Mouse (Mus musculus) testis, adult 2 months (tissue): ENCODE data around the gene Smco3. TPM values are rescaled to one million over a fixed set of nuclear protein-coding genes. Genes with fewer than 3 reads are reported as not detected.

Source experiments
- H3K27ac ChIP-seq: fragments of 200-500 bp; 2 replicates; pipeline ENCODE4 v1.5.1; 2012; ENCODE audit warnings: low read depth, low read length; ENCODE audit not compliant: control insufficient read depth, insufficient read depth
- H3K27me3 ChIP-seq: fragments of 200-500 bp; 2 replicates; pipeline ENCODE4 v1.6.1; 2012; ENCODE audit warnings: mild to moderate bottlenecking, low read length, moderate library complexity; ENCODE audit not compliant: control insufficient read depth, insufficient read depth
- H3K36me3 ChIP-seq: fragments of 200-500 bp; 2 replicates; pipeline ENCODE4 v1.6.1; 2012; ENCODE audit warnings: mild to moderate bottlenecking, low read length; ENCODE audit not compliant: control insufficient read depth, insufficient read depth
- H3K4me1 ChIP-seq: fragments of 200-500 bp; 2 replicates; pipeline ENCODE4 v1.6.1; 2012; ENCODE audit warnings: low read length; ENCODE audit not compliant: control insufficient read depth, insufficient read depth
- H3K4me3 ChIP-seq: fragments of 200-500 bp; 2 replicates; pipeline ENCODE4 v1.5.1; 2012; ENCODE audit warnings: low read depth, mild to moderate bottlenecking, low read length, moderate library complexity, mixed read lengths; ENCODE audit not compliant: control insufficient read depth
- CTCF ChIP-seq: fragments of 200-500 bp; IDR thresholded peaks from 2 replicates; pipeline ENCODE4 v1.5.1; 2012; ENCODE audit warnings: low read depth, mild to moderate bottlenecking, inconsistent platforms, low read length, moderate library complexity; ENCODE audit not compliant: control insufficient read depth, insufficient read depth, insufficient replicate concordance
- POLR2A ChIP-seq: fragments of 200-500 bp; IDR thresholded peaks from 2 replicates; pipeline ENCODE4 v1.6.1; 2012; ENCODE audit warnings: low read depth, mild to moderate bottlenecking, inconsistent platforms, low read length, moderate library complexity; ENCODE audit not compliant: control insufficient read depth
- polyA plus RNA-seq: library from polyadenylated mRNA; depleted of rRNA; stranded (reverse); fragments of >200 nt; gene quantifications from 2 replicates; pipeline ENCODE4 v1.2.3, GENCODE M21; 2012

Smco3 gene
- polyA plus RNA-seq, 1 experiment = 0.22 TPM

DNA sequence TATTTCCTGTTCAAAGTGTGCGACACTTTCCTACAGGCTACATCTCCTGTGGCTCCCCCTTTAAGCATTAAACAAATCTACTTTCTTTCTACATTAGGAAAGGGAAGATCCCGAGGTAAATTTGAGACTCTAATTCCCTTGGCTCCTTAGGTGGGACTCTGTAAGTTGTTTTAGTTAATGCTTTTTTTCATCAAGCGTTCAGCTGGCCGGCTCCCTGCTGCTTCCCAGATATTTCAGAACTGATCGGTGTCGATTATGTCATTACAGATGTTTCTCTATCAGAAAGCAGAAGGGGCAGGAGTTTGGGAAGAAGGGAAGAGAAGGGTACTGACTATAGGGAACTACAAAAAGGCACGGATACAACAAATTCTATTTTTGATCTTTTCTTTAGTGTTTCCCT lies 8.1 kb downstream of the Smco3 start:
- Histone ChIP-seq H3K36me3 (peaks cover 5% of the 10 kb centered on the region), H3K4me3 (peak overlapping the region; percentile 98), H3K4me1 (no peaks in the 10 kb centered on the region), H3K27me3 (no peaks in the 10 kb centered on the region), H3K27ac (peak overlapping the region; percentile 99)
- TF ChIP-seq CTCF (no peak), POLR2A (no peak)

DNA sequence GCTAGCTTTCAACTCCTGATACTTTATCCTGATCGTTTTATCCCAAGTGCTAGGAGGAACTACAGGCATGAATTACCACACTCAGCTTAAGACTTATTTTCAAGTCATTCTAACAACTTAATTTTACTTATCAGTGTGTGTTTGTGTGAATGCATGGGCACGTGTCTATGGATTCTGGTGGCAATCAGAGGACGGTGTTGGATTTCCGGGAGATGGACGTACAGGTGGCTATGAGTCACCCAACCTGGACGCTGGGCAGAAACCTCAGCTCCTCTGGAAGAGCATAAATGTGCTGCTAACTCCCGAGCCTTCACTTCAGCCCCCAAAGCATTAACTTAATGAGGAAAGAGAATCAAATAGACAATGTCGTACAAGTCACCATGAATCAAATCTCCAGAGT lies 10.3 kb downstream of the Smco3 start:
- H3K27ac ChIP-seq = no peak overlapping the region
- H3K36me3 ChIP-seq = peaks cover 10% of the 10 kb centered on the region
- no peaks in the 10 kb centered on the region; the same call in 1 of the 2 replicates for H3K4me1 ChIP-seq

DNA sequence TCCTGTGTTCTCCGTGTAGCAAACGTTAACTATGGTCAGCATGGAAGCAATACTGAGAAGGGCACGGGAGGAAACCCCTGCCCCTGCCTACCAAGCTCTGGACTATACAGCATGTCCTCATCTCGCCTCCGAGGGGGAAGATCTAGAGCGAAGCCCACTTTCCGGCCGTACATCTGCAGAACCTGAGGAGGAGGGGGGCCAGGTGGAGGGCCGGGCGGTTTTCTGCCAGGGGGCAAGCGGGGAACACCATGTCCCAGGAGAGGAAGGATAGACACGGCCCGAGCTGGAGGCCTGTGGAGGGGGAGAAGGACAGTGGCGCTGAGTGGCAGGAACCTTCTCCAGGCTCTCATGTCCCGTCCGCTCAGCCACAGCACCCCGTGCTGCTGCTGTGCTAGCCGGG lies 14.2 kb downstream of the Smco3 start:
- H3K27me3 ChIP-seq = no peaks in the 10 kb centered on the region
- no peak overlapping the region for H3K27ac ChIP-seq
- TF ChIP-seq CTCF = no peak
- TF ChIP-seq POLR2A = no peak
- no peak overlapping the region for H3K4me3 ChIP-seq
- H3K36me3 ChIP-seq = peaks cover 11% of the 10 kb centered on the region
- no peaks in the 10 kb centered on the region; the same call in 1 of the 2 replicates for H3K4me1 ChIP-seq

More for the DNA sequence above, 10.3 kb downstream of the Smco3 start:
- TF ChIP-seq POLR2A (no peak), CTCF (no peak)
- no peaks in the 10 kb centered on the region for H3K27me3 ChIP-seq
- H3K4me3 ChIP-seq = peak overlapping the region; percentile 73

GRCm38 (mm10) chr6:136820381-136820780 lies 14.9 kb downstream of the Smco3 start:
- H3K27ac ChIP-seq = no peak overlapping the region
- H3K36me3 ChIP-seq = peaks cover 11% of the 10 kb centered on the region
- TF ChIP-seq POLR2A = no peak
- no peak for TF ChIP-seq CTCF
- H3K4me1 ChIP-seq = no peaks in the 10 kb centered on the region; the same call in 1 of the 2 replicates
- H3K27me3 ChIP-seq = no peaks in the 10 kb centered on the region
- H3K4me3 ChIP-seq = no peak overlapping the region

- Histone ChIP-seq H3K27me3 (no peaks in the 10 kb centered on the region), H3K27ac (no peak overlapping the region), H3K4me3 (no peak overlapping the region), H3K4me1 (no peaks in the 10 kb centered on the region; the same call in 1 of the 2 replicates), H3K36me3 (peaks cover 6% of the 10 kb centered on the region)
- TF ChIP-seq CTCF (no peak), POLR2A (no peak)
These were observed 17.7 kb downstream of the Smco3 start for GRCm38 (mm10) chr6:136817549-136817948.

- Histone ChIP-seq H3K4me1 (no peaks in the 10 kb centered on the region; the same call in 1 of the 2 replicates), H3K27ac (no peak overlapping the region), H3K27me3 (no peaks in the 10 kb centered on the region), H3K4me3 (peak overlapping the region; percentile 10), H3K36me3 (peaks cover 6% of the 10 kb centered on the region)
- TF ChIP-seq POLR2A (no peak), CTCF (no peak)
These were observed 18.4 kb downstream of the Smco3 start for GRCm38 (mm10) chr6:136816826-136817225.

- H3K27ac ChIP-seq = no peak overlapping the region; the same call in 1 of the 2 replicates
- no peak for TF ChIP-seq POLR2A
- no peak for TF ChIP-seq CTCF
- no peak overlapping the region for H3K4me3 ChIP-seq
- peaks cover 4% of the 10 kb centered on the region for H3K36me3 ChIP-seq
- no peaks in the 10 kb centered on the region; the same call in 1 of the 2 replicates for H3K4me1 ChIP-seq
- no peaks in the 10 kb centered on the region for H3K27me3 ChIP-seq
These were observed 19.9 kb downstream of the Smco3 start for GRCm38 (mm10) chr6:136815381-136815780.
